Mouse (Mus musculus) naive thymus-derived CD4-positive, alpha-beta T cell, adult 2 months (primary cell): ENCODE data around the gene Rfc2.

Source experiments
- DNase-seq: peaks from one replicate; pipeline ENCODE4 v3.0.0-alpha.2; 2011; ENCODE audit warnings: low read depth

The Rfc2 gene

GRCm38 (mm10) chr5:134581146-134581545, at the start of gene Rfc2:
TSS of gene Rfc2 (plus strand) at chr5:134581366.
- DNase-seq = no peak

- no peak for DNase-seq
These were observed 49.6 kb upstream of the Rfc2 start for GRCm38 (mm10) chr5:134531585-134531984.

- no peak for DNase-seq
These were observed 48.7 kb upstream of the Rfc2 start for GRCm38 (mm10) chr5:134532417-134532816.

GRCm38 (mm10) chr5:134536036-134536435, 45.1 kb upstream of the Rfc2 start:
- DNase-seq = no peak

- peak; percentile 53 for DNase-seq
These were observed 41.3 kb upstream of the Rfc2 start for GRCm38 (mm10) chr5:134539891-134540290.

- DNase-seq = no peak
These were observed 40.3 kb upstream of the Rfc2 start for GRCm38 (mm10) chr5:134540881-134541280.

GRCm38 (mm10) chr5:134541640-134542039, 39.5 kb upstream of the Rfc2 start:
- DNase-seq = no peak

- no peak for DNase-seq
These were observed 36.5 kb upstream of the Rfc2 start for GRCm38 (mm10) chr5:134544516-134545241.

- peak; percentile 47 for DNase-seq
These were observed 35.9 kb upstream of the Rfc2 start for GRCm38 (mm10) chr5:134545242-134545629.

GRCm38 (mm10) chr5:134546790-134547189, 34.4 kb upstream of the Rfc2 start:
- no peak for DNase-seq

GRCm38 (mm10) chr5:134548306-134548705, 32.9 kb upstream of the Rfc2 start:
- DNase-seq = no peak

GRCm38 (mm10) chr5:134549640-134550168, 31.5 kb upstream of the Rfc2 start:
- DNase-seq = no peak

GRCm38 (mm10) chr5:134550836-134551232, 30.3 kb upstream of the Rfc2 start:
- DNase-seq = peak; percentile 43

- peak; percentile 51 for DNase-seq
These were observed 29.7 kb upstream of the Rfc2 start for GRCm38 (mm10) chr5:134551233-134552109.

- peak; percentile 93 for DNase-seq
These were observed 28.8 kb upstream of the Rfc2 start, which contains the start of gene Clip2 for GRCm38 (mm10) chr5:134552110-134552972. TSS of gene Clip2 (minus strand) at chr5:134552434.

GRCm38 (mm10) chr5:134553951-134554546, 27.1 kb upstream of the Rfc2 start:
- DNase-seq = no peak

GRCm38 (mm10) chr5:134555463-134556164, 25.6 kb upstream of the Rfc2 start:
- no peak for DNase-seq

GRCm38 (mm10) chr5:134560071-134560449, 21.1 kb upstream of the Rfc2 start, which contains the start of gene Syna:
TSS of gene Syna (minus strand) at chr5:134560171.
- DNase-seq = no peak

GRCm38 (mm10) chr5:134560450-134561171, 20.6 kb upstream of the Rfc2 start:
- DNase-seq = no peak

GRCm38 (mm10) chr5:134564272-134564671, 16.9 kb upstream of the Rfc2 start:
- no peak for DNase-seq
